Mouse (Mus musculus): ENCODE measurements at regions not wholly inside any gene's neighbourhood (a gene's known extent, or its start where the extent isn't known, plus 50 kb on each side); places are given as distances from the start of the nearest gene placed in this dataset.
"Not testable (repeated sequence)": the region's sequence is repeated elsewhere in the genome, so short reads cannot be mapped to it uniquely, and the experiment has no call there.

- ATAC-seq (ENCODE audit: low FRiP score, low TSS enrichment) (no peak), DNase-seq (ENCODE audit: low spot score) (no peak)
- Histone ChIP-seq H3K4me3 (ENCODE audit: low read depth, low read length) (no peak overlapping the region), H3K4me1 (replicated peaks; ENCODE audit: control insufficient read depth, insufficient read depth) (no peaks in the 10 kb centered on the region), H3K27me3 (ENCODE audit: control insufficient read depth, insufficient read depth, low read length) (no peaks in the 10 kb centered on the region), H3K9me3 (ENCODE audit: control insufficient read depth, low read length) (no peaks in the 10 kb centered on the region), H3K36me3 (ENCODE audit: control insufficient read depth, insufficient read depth, low read length) (no peaks in the 10 kb centered on the region), H3K9ac (ENCODE audit: low read length) (no peak overlapping the region), H3K4me2 (replicated peaks; ENCODE audit: low read depth) (no peak overlapping the region), H3K27ac (replicated peaks) (no peak overlapping the region)
- 3% methylated on average over 1 of the region's 1 CpGs for WGBS
- TF ChIP-seq EP300 (optimal IDR thresholded peaks at IDR 0.05) (no peak), CTCF (IDR thresholded peaks at IDR 0.05; ENCODE audit: low read depth) (peak; percentile 90)
Observed at GRCm38 (mm10) chr9:78787866-78788265, 172.5 kb downstream of the Cd109 start.

GRCm38 (mm10) chr9:78789703-78790102, 174.4 kb downstream of the Cd109 start:
- Histone ChIP-seq H3K4me2 (replicated peaks; ENCODE audit: low read depth) (no peak overlapping the region), H3K9ac (ENCODE audit: low read length) (no peak overlapping the region), H3K27ac (replicated peaks) (no peak overlapping the region), H3K4me3 (ENCODE audit: low read depth, low read length) (no peak overlapping the region), H3K27me3 (ENCODE audit: control insufficient read depth, insufficient read depth, low read length) (no peaks in the 10 kb centered on the region), H3K36me3 (ENCODE audit: control insufficient read depth, insufficient read depth, low read length) (no peaks in the 10 kb centered on the region), H3K9me3 (ENCODE audit: control insufficient read depth, low read length) (no peaks in the 10 kb centered on the region), H3K4me1 (replicated peaks; ENCODE audit: control insufficient read depth, insufficient read depth) (no peaks in the 10 kb centered on the region)
- DNase-seq (ENCODE audit: low spot score) (no peak), ATAC-seq (ENCODE audit: low FRiP score, low TSS enrichment) (no peak)
- TF ChIP-seq EP300 (optimal IDR thresholded peaks at IDR 0.05) (no peak), CTCF (IDR thresholded peaks at IDR 0.05; ENCODE audit: low read depth) (no peak)

DNA sequence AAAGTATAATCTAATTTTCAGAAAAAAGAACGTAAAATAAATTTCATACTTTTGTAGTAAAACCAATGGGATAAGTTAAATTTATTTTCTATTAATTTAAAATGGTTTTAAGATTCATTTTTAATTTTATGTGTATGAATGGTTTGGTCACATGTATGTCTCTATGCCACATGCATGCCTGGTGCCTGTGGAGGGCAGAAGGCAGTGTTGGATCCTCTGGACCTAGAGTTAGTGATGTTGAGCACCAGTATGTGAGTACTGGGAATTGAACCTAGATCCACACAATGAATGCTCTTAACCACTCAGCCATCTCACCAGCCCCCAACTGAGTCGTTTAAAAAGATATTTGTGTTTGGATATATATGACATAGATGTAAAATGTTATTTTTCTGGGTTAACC, 174.8 kb downstream of the Cd109 start:
- H3K4me3 ChIP-seq (ENCODE audit: low read depth, low read length): no peak overlapping the region
- 81% methylated on average over 2 of the region's 2 CpGs for WGBS
- ATAC-seq (ENCODE audit: low FRiP score, low TSS enrichment) (no peak), DNase-seq (ENCODE audit: low spot score) (no peak)
- no peaks in the 10 kb centered on the region for H3K27me3 ChIP-seq (ENCODE audit: control insufficient read depth, insufficient read depth, low read length)
- H3K9me3 ChIP-seq (ENCODE audit: control insufficient read depth, low read length): no peaks in the 10 kb centered on the region
- no peaks in the 10 kb centered on the region for H3K36me3 ChIP-seq (ENCODE audit: control insufficient read depth, insufficient read depth, low read length)
- no peak overlapping the region for H3K4me2 ChIP-seq (replicated peaks; ENCODE audit: low read depth)
- no peak overlapping the region for H3K27ac ChIP-seq (replicated peaks)
- no peak for TF ChIP-seq EP300 (optimal IDR thresholded peaks at IDR 0.05)
- no peak for TF ChIP-seq CTCF (IDR thresholded peaks at IDR 0.05; ENCODE audit: low read depth)
- no peaks in the 10 kb centered on the region for H3K4me1 ChIP-seq (replicated peaks; ENCODE audit: control insufficient read depth, insufficient read depth)
- no peak overlapping the region for H3K9ac ChIP-seq (ENCODE audit: low read length)

DNA sequence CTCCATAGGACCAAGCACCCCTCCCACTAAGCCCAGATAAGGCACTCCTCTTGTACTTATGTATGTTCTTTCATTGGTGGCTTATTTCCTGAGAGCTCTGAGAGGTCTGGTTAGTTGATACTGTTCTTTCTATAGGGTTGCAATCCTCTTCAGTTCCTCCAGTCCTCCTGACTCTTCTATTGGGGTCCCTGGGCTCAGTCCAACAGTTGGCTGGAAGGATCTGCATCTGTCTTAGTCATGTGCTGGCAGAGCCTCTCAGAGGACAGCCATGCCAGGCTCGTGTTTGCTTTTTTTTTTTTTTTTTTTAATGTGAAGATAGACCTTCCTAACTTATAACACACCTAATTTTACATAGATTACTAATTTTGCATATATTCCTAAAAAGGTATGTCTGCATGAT, 180.5 kb downstream of the Cd109 start:
- Histone ChIP-seq H3K9ac (ENCODE audit: low read length) (no peak overlapping the region), H3K4me2 (replicated peaks; ENCODE audit: low read depth) (no peak overlapping the region), H3K27ac (replicated peaks) (no peak overlapping the region), H3K27me3 (ENCODE audit: control insufficient read depth, insufficient read depth, low read length) (no peaks in the 10 kb centered on the region), H3K4me3 (ENCODE audit: low read depth, low read length) (no peak overlapping the region), H3K36me3 (ENCODE audit: control insufficient read depth, insufficient read depth, low read length) (no peaks in the 10 kb centered on the region), H3K4me1 (replicated peaks; ENCODE audit: control insufficient read depth, insufficient read depth) (no peaks in the 10 kb centered on the region), H3K9me3 (ENCODE audit: control insufficient read depth, low read length) (no peaks in the 10 kb centered on the region)
- WGBS: 65% methylated on average over 1 of the region's 1 CpGs
- DNase-seq (ENCODE audit: low spot score): no peak
- no peak for ATAC-seq (ENCODE audit: low FRiP score, low TSS enrichment)
- TF ChIP-seq EP300 (optimal IDR thresholded peaks at IDR 0.05) (no peak), CTCF (IDR thresholded peaks at IDR 0.05; ENCODE audit: low read depth) (no peak)

GRCm38 (mm10) chr9:78817221-78817620, 201.9 kb downstream of the Cd109 start:
- DNase-seq (ENCODE audit: low spot score) (no peak), ATAC-seq (ENCODE audit: low FRiP score, low TSS enrichment) (0 out of 2 replicates have a peak, but pooled peaks have one; percentile 35)
- no peak for TF ChIP-seq CTCF (IDR thresholded peaks at IDR 0.05; ENCODE audit: low read depth)
- peak; percentile 94 for TF ChIP-seq EP300 (optimal IDR thresholded peaks at IDR 0.05)
- no peak overlapping the region for H3K4me3 ChIP-seq (ENCODE audit: low read depth, low read length)
- no peaks in the 10 kb centered on the region for H3K36me3 ChIP-seq (ENCODE audit: control insufficient read depth, insufficient read depth, low read length)
- no peaks in the 10 kb centered on the region for H3K27me3 ChIP-seq (ENCODE audit: control insufficient read depth, insufficient read depth, low read length)
- no peaks in the 10 kb centered on the region for H3K4me1 ChIP-seq (replicated peaks; ENCODE audit: control insufficient read depth, insufficient read depth)
- no peak overlapping the region for H3K9ac ChIP-seq (ENCODE audit: low read length)
- H3K9me3 ChIP-seq (ENCODE audit: control insufficient read depth, low read length): no peaks in the 10 kb centered on the region
- WGBS: 47% methylated on average over 4 of the region's 4 CpGs
- no peak overlapping the region for H3K4me2 ChIP-seq (replicated peaks; ENCODE audit: low read depth)
- no peak overlapping the region; the same call in 1 of the 2 replicates for H3K27ac ChIP-seq (replicated peaks)

- not testable (repeated sequence) for H3K27me3 ChIP-seq (ENCODE audit: control insufficient read depth, insufficient read depth, low read length); H3K9ac ChIP-seq (ENCODE audit: low read length); H3K9me3 ChIP-seq (ENCODE audit: control insufficient read depth, low read length); DNase-seq (ENCODE audit: low spot score); H3K27ac ChIP-seq (replicated peaks); H3K4me1 ChIP-seq (replicated peaks; ENCODE audit: control insufficient read depth, insufficient read depth); H3K36me3 ChIP-seq (ENCODE audit: control insufficient read depth, insufficient read depth, low read length)
- WGBS: 3% methylated on average over 34 of the region's 52 CpGs
- peak overlapping the region; percentile 54 for H3K4me2 ChIP-seq (replicated peaks; ENCODE audit: low read depth)
- ATAC-seq (ENCODE audit: low FRiP score, low TSS enrichment): peak; percentile 69; the same call in 1 of the 2 replicates
- peak overlapping the region; percentile 29 for H3K4me3 ChIP-seq (ENCODE audit: low read depth, low read length)
Observed at GRCm38 (mm10) chr9:78821554-78822212, 206.3 kb downstream of the Cd109 start.

Data from stomach, postnatal 0 days (tissue).